Mouse (Mus musculus): ENCODE data around the gene Selp.

- peak; percentile 91 for TF ChIP-seq CTCF (IDR thresholded peaks at IDR 0.05; ENCODE audit: low read depth)
- TF ChIP-seq EP300 (optimal IDR thresholded peaks at IDR 0.05), result no peak
Measured at GRCm38 (mm10) chr1:164184142-164184870, 69.2 kb downstream of the Selp start.

Measured in stomach, postnatal 0 days (tissue).